Mouse (Mus musculus): Measurements from ENCODE around the gene Mbnl2. TPM values are rescaled to one million over a fixed set of nuclear protein-coding genes. Genes with fewer than 3 reads are reported as not detected.

The Mbnl2 gene
- total and polyA plus RNA-seq, 3 experiments: 5.6 to 8.6 TPM; not detected in 1

DNA sequence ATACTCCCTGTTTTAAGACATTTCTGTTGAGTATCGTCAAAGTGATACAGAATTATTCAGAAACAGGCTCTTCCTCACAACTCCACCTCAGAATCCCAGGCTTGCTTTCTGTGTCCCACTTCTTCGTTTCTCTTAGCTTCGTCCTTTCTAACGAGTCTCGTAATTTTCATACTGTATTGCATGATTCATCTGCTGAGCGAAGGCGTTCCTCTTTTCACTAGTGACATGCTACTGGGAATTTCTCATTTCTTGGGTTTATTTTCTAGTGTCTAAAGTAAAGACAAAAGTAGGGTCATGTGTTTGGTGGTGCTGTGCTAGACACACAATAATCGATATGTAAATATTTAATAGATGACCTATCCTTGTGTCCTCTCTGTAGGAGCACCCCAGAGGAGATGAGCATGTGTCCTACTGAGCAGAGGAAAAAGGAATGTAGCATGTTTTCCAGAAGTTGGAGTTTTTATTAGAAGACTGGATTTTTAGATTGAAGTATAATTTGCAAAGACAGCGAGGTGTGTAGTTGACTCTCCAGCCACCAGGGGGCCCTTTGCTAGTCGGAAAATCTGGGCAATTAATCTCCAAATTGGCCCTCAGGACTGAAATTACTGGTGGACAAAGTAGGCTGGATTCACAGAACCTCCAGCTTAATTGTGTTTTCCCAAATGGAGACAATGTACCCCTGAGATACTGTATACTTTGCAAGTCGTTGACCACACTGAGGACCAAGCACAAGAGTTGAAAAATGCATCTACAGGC lies 11.9 kb upstream of the Mbnl2 start:
- Histone ChIP-seq H3K79me2 (ENCODE audit: control insufficient read depth, insufficient read depth, low read length, poor library complexity) (no peaks in the 10 kb centered on the region), H3K27me3 (ENCODE audit: control insufficient read depth in 1 of 2, insufficient read depth in 2 of 2, low read length in 2 of 2) (no peaks in the 10 kb centered on the region), H3K27ac (ENCODE audit: control insufficient read depth, low read depth, low read length) (no peak overlapping the region), H3K36me3 (ENCODE audit: control insufficient read depth in 1 of 2, insufficient read depth in 2 of 2, low read length in 2 of 2) (no peaks in the 10 kb centered on the region), H3K4me1 (ENCODE audit: control insufficient read depth in 1 of 2, insufficient read depth in 2 of 2, low read length in 2 of 2) (no peaks in the 10 kb centered on the region), H3K4me3 (ENCODE audit: control insufficient read depth in 1 of 2, insufficient read depth in 1 of 2, low read depth in 2 of 2, low read length in 2 of 2) (no peak overlapping the region), H3K9me3 (replicated peaks; ENCODE audit: insufficient read depth, low read length) (no peaks in the 10 kb centered on the region), H3K9ac (ENCODE audit: control insufficient read depth, low read depth, low read length, poor library complexity, severe bottlenecking) (no peak overlapping the region)
- DNase-seq (ENCODE audit: low read depth, low spot score): peak; percentile 30
- no peak for TF ChIP-seq E2F4 (IDR thresholded peaks at IDR 0.05; ENCODE audit: borderline replicate concordance, low read depth, low read length)
- no peak for TF ChIP-seq MXI1 (IDR thresholded peaks at IDR 0.05; ENCODE audit: low read depth, low read length)
- TF ChIP-seq USF1 (IDR thresholded peaks at IDR 0.05; ENCODE audit: low read depth, low read length): no peak
- TF ChIP-seq POLR2AphosphoS2 (IDR thresholded peaks at IDR 0.05; ENCODE audit: low read length): no peak
- TF ChIP-seq RCOR1 (IDR thresholded peaks at IDR 0.05; ENCODE audit: low read depth, low read length): no peak
- peak; percentile 56 for TF ChIP-seq RAD21 (IDR thresholded peaks at IDR 0.05; ENCODE audit: low read depth, low read length)
- TF ChIP-seq CHD2 (IDR thresholded peaks at IDR 0.05; ENCODE audit: low read length): no peak
- no peak for TF ChIP-seq NELFE (IDR thresholded peaks at IDR 0.05; ENCODE audit: low read depth, low read length)
- TF ChIP-seq JUND (IDR thresholded peaks at IDR 0.05; ENCODE audit: low read depth, low read length): no peak
- TF ChIP-seq MYB (IDR thresholded peaks at IDR 0.05; ENCODE audit: low read depth, low read length): no peak
- peak; percentile 50 for TF ChIP-seq ZC3H11A (IDR thresholded peaks at IDR 0.05; ENCODE audit: low read depth, low read length)
- peak; percentile 45 to 65 (median 53) for TF ChIP-seq CTCF (IDR thresholded peaks at IDR 0.05 in 2 of 3, conservative IDR thresholded peaks at IDR 0.05 in 1 of 3; ENCODE audit: control insufficient read depth in 1 of 3, insufficient read depth in 1 of 3, low read depth in 2 of 3, low read length in 3 of 3, poor library complexity in 1 of 3, severe bottlenecking in 1 of 3)
- no peak for TF ChIP-seq ZNF384 (IDR thresholded peaks at IDR 0.05; ENCODE audit: low read depth, low read length)
- TF ChIP-seq HCFC1 (IDR thresholded peaks at IDR 0.05; ENCODE audit: low read depth, low read length): no peak
- TF ChIP-seq MEF2A (IDR thresholded peaks at IDR 0.05; ENCODE audit: extremely low read depth, insufficient replicate concordance, low read depth, low read length, poor library complexity, severe bottlenecking): no peak
- no peak for TF ChIP-seq ETS1 (IDR thresholded peaks at IDR 0.05; ENCODE audit: low read depth, low read length)
- TF ChIP-seq GATA1 (IDR thresholded peaks at IDR 0.05; ENCODE audit: low read depth, low read length): no peak
- TF ChIP-seq SMC3 (IDR thresholded peaks at IDR 0.05; ENCODE audit: low read depth, low read length): peak; percentile 89

DNA sequence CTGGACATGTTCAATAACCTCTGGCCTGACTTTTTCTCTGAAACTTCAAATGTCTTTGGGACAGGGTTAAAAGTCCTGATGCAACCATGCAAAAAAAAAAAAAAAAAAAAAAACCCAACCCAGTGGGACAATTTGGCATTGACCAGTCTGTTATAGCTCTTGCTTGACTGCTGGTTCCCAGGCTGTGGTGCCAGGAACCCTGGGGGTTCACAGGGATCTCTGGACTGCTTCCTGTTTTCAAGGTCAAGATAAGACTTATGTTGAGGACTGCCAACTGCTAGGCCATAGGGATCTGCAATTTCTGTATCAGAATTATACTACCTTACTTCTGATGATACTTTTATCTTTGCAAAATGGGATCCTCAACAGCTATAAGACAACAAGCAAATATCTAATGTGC lies 9.6 kb upstream of the Mbnl2 start:
- Histone ChIP-seq H3K9me3 (replicated peaks; ENCODE audit: insufficient read depth, low read length) (no peaks in the 10 kb centered on the region), H3K36me3 (ENCODE audit: control insufficient read depth in 1 of 2, insufficient read depth in 2 of 2, low read length in 2 of 2) (no peaks in the 10 kb centered on the region), H3K9ac (ENCODE audit: control insufficient read depth, low read depth, low read length, poor library complexity, severe bottlenecking) (no peak overlapping the region), H3K27ac (ENCODE audit: control insufficient read depth, low read depth, low read length) (no peak overlapping the region), H3K27me3 (ENCODE audit: control insufficient read depth in 1 of 2, insufficient read depth in 2 of 2, low read length in 2 of 2) (no peaks in the 10 kb centered on the region), H3K4me1 (ENCODE audit: control insufficient read depth in 1 of 2, insufficient read depth in 2 of 2, low read length in 2 of 2) (no peaks in the 10 kb centered on the region), H3K79me2 (ENCODE audit: control insufficient read depth, insufficient read depth, low read length, poor library complexity) (no peaks in the 10 kb centered on the region), H3K4me3 (ENCODE audit: control insufficient read depth in 1 of 2, insufficient read depth in 1 of 2, low read depth in 2 of 2, low read length in 2 of 2) (no peak overlapping the region)
- DNase-seq (ENCODE audit: low read depth, low spot score): no peak
- no peak for TF ChIP-seq ETS1 (IDR thresholded peaks at IDR 0.05; ENCODE audit: low read depth, low read length)
- no peak for TF ChIP-seq TAL1 (IDR thresholded peaks at IDR 0.05; ENCODE audit: low read length)
- no peak for TF ChIP-seq EP300 (IDR thresholded peaks at IDR 0.05; ENCODE audit: low read depth in 1 of 2, low read length in 2 of 2)
- no peak for TF ChIP-seq CHD1 (IDR thresholded peaks at IDR 0.05; ENCODE audit: low read depth, low read length)
- TF ChIP-seq MXI1 (IDR thresholded peaks at IDR 0.05; ENCODE audit: low read depth, low read length): no peak
- no peak for TF ChIP-seq E2F4 (IDR thresholded peaks at IDR 0.05; ENCODE audit: borderline replicate concordance, low read depth, low read length)
- TF ChIP-seq GABPA (IDR thresholded peaks at IDR 0.05; ENCODE audit: low read depth, low read length): no peak
- TF ChIP-seq ZNF384 (IDR thresholded peaks at IDR 0.05; ENCODE audit: low read depth, low read length): no peak

All from MEL (cell line).